Mouse (Mus musculus) cerebral cortex, adult 2 months (tissue): ENCODE measurements around the gene Zfp654.

Source experiments
- WGBS: fragments of 180-500 bp; shearing (Covaris S2); methylation state at CpG from one replicate; pipeline ENCODE4 v1.1.7; 2018; 5-methylcytosine and 5-hydroxymethylcytosine counted together

Zfp654 gene

DNA sequence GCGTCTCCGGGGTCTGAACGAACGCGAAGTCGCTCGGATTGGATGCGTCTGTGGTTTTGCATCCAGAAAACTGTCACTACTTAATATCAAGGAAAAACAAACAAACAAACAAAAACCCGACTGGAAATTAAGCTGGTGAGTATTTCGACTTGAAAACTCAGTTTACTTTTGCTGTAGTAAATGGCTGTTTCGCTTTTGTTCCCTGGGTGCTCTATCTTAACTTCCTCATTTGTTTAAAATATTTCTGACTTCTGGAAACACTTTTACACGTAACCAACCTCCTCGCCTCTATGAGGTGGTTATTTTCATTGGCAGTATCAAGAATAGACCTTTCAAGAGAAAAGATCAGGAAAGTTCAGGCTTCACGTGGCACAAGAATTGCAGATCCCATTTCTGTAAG, 1.4 kb upstream of the Zfp654 start:
- WGBS = 3% methylated on average over 14 of the region's 14 CpGs

DNA sequence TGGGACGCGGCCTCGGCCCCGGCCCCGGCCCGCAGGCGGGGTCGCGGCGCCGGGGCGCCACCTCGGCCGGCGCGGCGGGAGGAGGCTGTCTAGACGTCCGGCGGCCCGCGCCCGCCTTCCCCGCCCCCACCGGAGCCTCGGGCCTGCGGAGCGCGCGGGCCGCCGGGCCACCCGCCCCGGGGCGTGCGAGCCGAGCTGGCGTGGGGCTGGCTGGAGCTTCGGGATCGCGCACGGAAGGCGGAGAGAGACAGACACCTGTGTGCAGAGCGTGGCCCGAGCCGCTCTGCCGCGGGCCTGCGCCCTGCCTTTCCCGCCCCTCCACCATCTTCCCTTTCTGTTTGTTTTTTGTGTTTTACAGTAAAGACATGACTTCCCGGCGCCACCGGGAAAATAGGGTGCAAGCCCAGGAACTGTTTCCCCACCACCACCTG, 1.0 kb upstream of the Zfp654 start:
- WGBS = 2% methylated on average over 53 of the region's 53 CpGs

- WGBS = under 1% methylated on average over 42 of the region's 45 CpGs
Measured at GRCm38 (mm10) chr16:64851085-64851562, 328 bp downstream of the Zfp654 start.

DNA sequence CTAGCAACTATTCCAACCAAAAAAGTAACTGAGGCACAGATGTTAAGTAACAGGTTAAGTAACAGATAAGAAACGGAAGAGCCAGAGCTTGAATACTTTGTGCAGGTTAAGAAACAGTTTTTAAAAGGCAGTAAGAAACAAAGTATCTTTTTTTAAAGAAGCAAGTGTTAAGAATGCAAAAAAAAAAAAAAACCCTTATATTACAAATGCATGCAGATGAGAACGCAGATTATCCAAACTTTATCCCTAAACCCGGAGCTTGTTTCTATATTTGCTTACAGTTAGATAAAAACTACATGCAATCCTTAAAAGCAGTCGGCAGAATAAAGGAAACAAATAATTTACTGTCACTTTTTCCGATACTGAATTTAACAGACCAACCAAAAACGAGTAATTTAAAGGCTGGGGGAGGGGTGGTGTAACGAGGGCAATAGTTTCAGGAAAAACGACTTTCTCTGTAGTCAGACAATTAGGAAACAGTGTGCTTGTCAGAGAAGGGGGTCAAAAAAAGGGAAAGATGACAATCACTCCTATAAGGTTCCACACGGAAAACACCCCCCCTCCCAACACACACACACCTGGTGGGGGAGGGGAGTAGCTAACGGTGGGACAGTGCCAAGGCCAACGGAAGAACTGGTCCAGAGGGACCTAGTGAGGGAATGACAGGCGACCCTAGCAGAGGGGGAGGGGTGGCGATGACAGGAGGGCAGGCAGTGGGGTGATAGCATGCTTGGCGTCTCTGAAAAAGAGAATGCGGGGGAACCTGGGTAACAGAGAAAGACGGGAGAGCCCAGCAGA, 966 bp downstream of the Zfp654 start:
- 1% methylated on average over 16 of the region's 16 CpGs for WGBS

- WGBS = 89% methylated on average over 8 of the region's 8 CpGs
Measured at GRCm38 (mm10) chr16:64845947-64846346, 5.5 kb downstream of the Zfp654 start.

DNA sequence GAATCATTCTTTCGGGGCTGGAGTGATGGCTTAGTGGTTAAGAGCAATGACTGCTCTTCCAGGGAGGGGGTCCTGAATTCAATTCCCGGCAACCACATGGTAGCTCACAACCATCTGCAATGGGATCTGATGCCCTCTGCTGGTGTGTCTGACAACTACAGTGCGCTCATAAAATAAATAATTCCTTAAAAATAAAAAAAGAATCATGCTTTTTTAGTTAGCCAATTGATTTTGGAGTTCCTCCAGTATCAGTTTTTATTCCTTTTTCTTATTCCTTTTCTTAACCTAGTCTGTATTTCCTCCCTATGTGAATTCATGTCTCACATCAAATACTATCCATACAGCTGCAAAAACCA, 9.1 kb downstream of the Zfp654 start:
- WGBS = 97% methylated on average over 3 of the region's 3 CpGs

- WGBS = 85% methylated on average over 5 of the region's 5 CpGs
Measured at GRCm38 (mm10) chr16:64841481-64842373, 9.7 kb downstream of the Zfp654 start.

GRCm38 (mm10) chr16:64836709-64837108, 14.7 kb downstream of the Zfp654 start:
- 88% methylated on average over 2 of the region's 2 CpGs for WGBS

DNA sequence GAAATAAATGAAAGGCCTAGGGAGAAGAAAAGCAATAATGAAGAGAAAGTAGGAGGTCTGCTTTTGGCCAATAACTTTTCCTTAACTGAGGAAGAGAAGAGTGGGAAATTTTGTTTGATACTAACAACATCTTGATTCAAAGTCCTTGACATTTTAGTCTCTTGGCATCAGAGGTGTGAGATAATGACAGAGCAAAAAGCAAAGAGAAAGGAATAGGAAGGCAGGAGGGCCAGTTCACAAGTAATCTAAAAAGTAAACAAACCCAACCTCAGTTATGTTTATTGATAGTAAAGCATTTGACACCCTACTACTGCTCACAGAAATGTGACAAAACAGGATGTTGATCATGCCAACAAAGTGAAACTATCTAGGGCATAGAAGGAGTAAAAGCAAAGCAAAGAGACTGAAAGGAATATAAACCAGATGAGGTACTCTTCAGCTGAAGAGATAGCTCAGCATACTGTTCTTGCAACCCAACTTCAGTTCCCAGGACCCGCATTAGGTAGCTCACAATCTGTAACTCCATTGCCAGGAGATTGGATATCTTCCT, 15.4 kb downstream of the Zfp654 start:
- WGBS = 97% methylated on average over 1 of the region's 1 CpGs

- 96% methylated on average over 15 of the region's 15 CpGs for WGBS
Measured at GRCm38 (mm10) chr16:64830291-64830690, 21.2 kb downstream of the Zfp654 start.

DNA sequence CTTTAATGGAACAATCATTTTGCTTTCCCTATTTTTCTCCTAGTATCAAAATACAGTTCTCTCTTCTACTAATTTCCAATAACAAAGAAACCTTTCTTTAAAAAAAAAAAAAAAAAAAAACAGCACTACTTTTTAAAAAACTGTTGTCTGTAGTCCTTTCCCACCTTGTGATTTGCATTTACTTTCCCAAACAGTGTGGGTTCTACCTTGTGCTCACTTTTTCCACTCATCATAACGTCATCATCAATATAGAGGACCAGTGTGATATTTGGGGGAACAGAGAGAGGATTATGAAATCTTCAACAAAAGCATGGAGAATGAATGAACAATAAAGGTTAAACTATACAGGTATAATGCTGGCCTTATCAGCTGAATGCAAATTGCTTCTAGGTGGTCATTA, 27.0 kb downstream of the Zfp654 start:
- 90% methylated on average over 1 of the region's 1 CpGs for WGBS

DNA sequence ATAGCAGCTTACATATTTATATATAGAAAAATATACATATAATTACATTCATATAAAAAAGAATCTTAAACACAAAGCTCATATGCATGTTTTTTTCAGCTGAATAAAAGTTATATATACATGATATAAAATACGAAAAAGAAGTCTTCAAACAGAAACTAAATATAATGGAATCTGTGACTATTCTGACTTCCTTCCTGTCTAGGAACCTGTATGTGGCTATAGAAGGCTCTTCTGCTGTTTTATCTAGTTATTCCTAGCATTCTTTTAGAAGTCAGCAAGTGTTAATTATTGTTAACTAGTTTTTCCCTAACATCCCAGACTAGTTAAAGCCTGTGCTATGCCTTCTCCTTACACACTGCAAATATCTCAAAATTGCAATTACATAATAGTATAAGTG, 27.6 kb downstream of the Zfp654 start:
- 79% methylated on average over 1 of the region's 1 CpGs for WGBS

DNA sequence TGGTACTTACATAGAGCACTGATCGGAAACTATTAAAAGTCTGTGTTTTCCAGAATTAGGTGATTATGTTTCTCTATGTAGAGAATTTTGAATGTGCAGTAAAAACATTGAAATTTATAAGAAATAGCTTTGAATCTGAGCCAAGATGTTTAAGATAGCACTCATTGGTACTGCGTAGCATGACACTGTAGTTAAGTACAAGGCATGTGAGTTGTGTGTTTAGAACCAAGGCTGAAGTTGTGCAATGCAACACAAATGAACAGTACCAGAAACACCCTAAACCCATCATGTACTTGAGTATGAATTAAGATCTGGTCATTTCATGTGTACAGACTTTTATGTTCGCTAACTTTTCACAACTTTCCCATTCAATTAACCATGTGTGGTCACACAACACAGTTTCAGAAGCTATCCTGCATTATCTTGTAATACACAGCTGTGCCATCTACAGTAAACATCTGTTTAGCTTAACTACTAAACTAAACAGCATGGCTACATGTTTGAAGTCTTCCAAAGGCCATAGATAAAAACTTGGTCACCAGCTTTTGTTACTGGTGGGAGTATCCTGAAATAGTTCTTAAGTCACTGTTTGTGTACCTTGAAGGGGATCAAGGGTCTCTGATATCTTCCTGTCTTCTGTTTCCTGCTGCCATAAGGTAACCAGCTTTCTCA, 34.2 kb downstream of the Zfp654 start:
- 94% methylated on average over 3 of the region's 3 CpGs for WGBS

DNA sequence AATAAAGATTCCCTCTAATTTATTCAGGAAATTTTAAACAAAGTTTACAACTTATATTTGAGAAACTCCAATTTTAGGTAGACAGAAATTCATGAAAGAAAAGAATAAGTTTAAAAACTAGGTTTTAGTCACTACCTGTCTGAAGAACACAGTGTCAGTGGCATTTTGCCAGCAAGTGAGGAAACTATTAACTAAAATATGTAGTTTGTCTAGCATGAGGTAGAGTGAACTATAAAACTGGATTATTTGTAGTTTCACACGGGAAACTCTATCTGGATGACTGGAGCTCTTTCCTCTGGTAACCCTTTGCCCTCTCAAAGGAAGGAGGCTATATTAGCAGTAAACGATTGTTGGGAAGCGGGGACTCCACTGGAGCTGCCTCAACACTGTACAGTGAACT, 48.4 kb downstream of the Zfp654 start:
- 87% methylated on average over 3 of the region's 3 CpGs for WGBS

- WGBS = 94% methylated on average over 5 of the region's 5 CpGs
Measured at GRCm38 (mm10) chr16:64800393-64800792, 51.1 kb downstream of the Zfp654 start.

DNA sequence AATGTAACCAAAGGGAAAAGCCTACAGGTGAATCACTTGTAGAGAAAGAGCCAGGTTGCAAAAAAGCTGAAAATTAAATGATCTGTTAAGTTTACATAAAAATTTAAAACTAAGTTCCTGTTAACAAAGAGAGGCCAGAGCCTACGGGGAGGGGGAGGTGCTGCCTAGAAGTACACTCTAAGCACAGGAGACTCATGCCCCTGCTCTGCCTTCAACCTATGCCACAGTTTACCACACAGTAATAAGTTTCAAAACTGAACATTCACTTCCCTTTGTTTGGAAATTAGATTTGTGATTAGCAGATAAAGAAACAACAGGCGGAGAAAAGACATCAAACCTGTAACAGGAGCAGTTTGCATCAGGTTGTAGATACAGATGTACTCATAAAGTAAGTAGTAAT, 56.6 kb downstream of the Zfp654 start:
- 93% methylated on average over 2 of the region's 2 CpGs for WGBS

- 90% methylated on average over 3 of the region's 3 CpGs for WGBS
Measured at GRCm38 (mm10) chr16:64789706-64790105, 61.7 kb downstream of the Zfp654 start.

DNA sequence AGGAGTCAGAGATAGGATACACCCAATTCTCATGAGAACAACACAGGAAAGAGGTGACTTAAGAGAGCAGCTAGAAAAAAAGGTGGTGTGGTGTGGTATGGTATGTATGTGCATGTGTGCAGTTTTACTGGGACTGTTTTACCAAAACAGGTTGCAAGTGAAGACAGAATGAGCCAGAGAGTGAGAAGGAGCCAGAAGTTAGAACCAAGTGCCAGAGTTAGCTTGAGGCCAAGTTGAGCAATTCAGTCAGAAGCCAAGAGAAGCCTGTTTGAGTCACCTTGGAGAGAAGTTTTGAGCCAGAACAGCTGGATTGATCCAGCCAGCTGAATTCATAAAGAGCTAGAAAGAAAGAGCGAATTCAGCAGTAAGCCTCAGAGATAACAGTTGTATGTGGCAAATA, 75.9 kb downstream of the Zfp654 start:
- 82% methylated on average over 1 of the region's 1 CpGs for WGBS

DNA sequence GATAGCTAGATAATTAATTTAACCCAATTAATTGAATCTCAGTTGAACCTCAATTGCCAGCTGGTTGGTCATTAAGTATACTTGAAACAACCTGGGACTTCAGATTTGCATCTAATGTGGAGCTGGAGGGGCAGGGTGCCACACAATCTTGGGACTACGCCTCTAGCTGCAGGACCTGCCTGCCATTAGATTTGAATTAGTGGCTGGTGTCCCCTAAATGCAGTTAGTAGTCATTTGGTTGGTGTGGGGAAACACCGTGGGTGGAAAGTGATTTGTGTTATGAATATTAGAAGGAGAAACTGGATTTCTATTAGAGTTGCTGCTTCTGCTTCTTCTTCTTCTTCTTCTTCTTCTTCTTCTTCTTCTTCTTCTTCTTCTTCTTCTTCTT, 80.0 kb downstream of the Zfp654 start:
- WGBS = 88% methylated on average over 2 of the region's 2 CpGs

DNA sequence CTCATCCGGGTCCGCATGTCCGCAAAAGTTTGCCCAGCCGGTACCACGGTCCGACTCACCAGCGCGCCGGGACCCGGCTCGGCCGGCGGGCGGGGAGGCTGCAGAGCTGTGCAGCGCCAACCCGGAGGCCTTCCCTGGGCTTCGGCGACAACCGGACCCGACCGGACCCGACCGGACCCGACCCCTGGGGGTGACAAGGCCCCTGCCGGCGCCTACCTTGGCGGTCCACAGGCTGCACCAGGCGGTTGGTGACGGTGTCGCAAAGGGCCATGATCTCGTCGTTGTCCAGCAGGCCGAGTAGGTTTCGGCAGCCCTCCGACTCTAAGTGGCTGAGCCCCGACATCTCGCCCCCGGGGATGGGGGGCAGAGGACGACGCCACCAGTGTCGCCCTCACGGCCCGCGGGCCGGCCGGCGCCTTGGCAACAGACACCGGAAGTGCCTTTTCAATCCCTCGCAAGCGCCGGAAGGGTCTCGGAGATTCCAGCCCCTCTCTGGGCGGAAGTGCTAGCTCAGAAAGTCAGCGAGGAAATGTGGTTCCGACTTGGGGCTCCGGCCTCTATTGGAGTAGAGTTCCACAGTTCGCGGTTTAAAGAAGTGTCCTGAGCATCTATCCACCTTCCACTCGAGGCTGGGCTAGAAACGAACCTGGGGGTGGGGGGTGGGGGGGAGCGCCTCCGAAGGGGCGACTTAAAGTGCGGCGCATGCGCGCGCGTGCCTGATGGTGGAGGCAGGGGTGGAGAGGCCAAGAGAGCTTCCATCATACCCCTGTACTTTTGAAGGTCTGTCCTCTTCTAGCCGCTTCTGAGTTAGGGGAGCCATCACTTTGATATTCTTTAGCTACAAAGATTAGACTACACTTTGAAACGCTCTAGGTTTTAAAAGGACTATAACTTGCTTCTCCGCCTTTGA, 80.7 kb downstream of the Zfp654 start, which contains the start of gene 4930453N24Rik:
4930453N24Rik (minus strand) TSS at position 641 of the 910 bp plus-strand sequence.
- WGBS = 2% methylated on average over 72 of the region's 72 CpGs
